Mouse (Mus musculus) ES-E14 (cell line): ENCODE measurements at regions not wholly inside any gene's neighbourhood (a gene's known extent, or its start where the extent isn't known, plus 50 kb on each side); places are given as distances from the start of the nearest gene placed in this dataset.

Experiments used
- CHD2 ChIP-seq: IDR thresholded peaks from 2 replicates; pipeline ENCODE4 v1.6.1; 2014; ENCODE audit warnings: mild to moderate bottlenecking, low read depth, low read length, inconsistent platforms
- HCFC1 ChIP-seq: IDR thresholded peaks from 2 replicates; pipeline ENCODE4 v1.6.1; 2012; ENCODE audit warnings: low read length, inconsistent platforms, borderline replicate concordance; ENCODE audit not compliant: insufficient read depth
- MAFK ChIP-seq: IDR thresholded peaks from 2 replicates; pipeline ENCODE4 v1.6.1; 2014; ENCODE audit warnings: mild to moderate bottlenecking, low read depth, low read length, inconsistent platforms; ENCODE audit not compliant: insufficient read depth
- ZC3H11A ChIP-seq: IDR thresholded peaks from 2 replicates; pipeline ENCODE4 v1.6.1; 2012; ENCODE audit warnings: low read depth, mild to moderate bottlenecking, inconsistent platforms, low read length, borderline replicate concordance
- ZNF384 ChIP-seq: IDR thresholded peaks from 2 replicates; pipeline ENCODE4 v1.6.1; 2012; ENCODE audit warnings: low read depth, low read length, inconsistent platforms

- TF ChIP-seq CHD2 (no peak), MAFK (no peak), ZC3H11A (no peak), ZNF384 (no peak), HCFC1 (no peak)
Observed at GRCm38 (mm10) chr8:57048490-57048889, 272.3 kb upstream of the Hand2 start.
